Mouse (Mus musculus): Measurements from ENCODE around the gene Abr.

Abr gene

DNA sequence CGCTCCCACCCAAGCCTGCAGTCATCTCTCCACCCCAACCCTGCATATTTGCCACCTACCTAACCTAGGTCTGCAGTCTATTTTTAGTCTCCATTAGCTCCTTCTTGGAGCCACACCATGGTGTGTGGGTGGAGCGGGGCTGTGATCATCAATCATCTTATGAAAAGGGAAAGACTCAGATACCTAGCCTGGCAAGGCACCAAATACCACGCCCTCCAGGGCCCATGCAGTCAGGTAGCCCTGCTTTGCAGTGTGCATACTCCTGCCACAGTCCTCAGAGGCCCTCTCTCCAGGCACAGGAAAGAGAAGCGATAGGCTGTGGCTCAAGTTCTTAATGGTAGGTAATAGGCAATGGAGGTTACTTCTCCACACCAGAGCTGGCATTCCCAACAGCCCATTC lies 128.9 kb downstream of the Abr start:
- DNase-seq (ENCODE audit: low spot score): no peak

- no peak for DNase-seq (ENCODE audit: low spot score)
Observed at GRCm38 (mm10) chr11:76491817-76492216, 130.3 kb downstream of the Abr start.

DNA sequence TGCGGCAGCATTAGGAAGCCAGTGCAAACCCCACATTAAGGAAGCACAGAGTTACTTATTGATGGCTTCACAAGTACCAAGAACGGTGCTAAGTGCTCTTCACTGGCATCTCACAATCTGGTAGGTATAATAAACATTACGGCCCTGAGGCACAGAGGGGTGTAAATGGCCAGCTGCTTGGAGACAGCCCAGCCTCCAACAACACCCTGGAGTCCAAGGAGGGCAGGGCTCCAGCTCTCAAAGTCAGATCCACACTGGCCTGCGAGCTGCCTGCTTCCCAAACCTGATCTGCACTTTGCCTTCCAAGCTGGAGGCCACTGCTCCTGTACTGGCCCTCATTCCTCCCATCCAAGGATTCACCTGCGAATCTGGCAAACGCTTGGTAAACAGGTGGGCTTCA lies 132.7 kb downstream of the Abr start:
- DNase-seq (ENCODE audit: low spot score): no peak

- no peak for DNase-seq (ENCODE audit: low spot score)
Observed at GRCm38 (mm10) chr11:76487024-76487423, 135.1 kb downstream of the Abr start.

DNA sequence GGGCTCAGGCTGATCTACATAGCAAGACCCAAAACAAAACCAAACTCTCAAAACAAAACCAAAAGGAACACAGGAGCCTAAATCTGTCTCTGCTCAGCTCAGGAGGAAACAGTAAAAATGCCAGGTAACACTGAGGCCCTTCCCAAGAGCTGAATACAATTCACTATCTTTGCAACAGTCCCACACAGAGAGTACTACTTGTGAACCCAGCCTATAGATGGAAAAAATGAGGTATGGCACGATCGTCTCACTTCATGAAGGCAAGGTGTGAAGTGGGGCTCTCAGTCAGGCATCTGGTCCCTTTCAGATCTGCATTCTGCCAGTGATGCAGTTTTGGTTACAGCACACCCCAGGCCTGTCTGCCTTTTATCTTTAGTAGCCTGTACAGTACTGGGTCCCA lies 138.1 kb downstream of the Abr start:
- no peak for DNase-seq (ENCODE audit: low spot score)

- no peak for DNase-seq (ENCODE audit: low spot score)
Observed at GRCm38 (mm10) chr11:76483171-76483727, 138.9 kb downstream of the Abr start.

DNA sequence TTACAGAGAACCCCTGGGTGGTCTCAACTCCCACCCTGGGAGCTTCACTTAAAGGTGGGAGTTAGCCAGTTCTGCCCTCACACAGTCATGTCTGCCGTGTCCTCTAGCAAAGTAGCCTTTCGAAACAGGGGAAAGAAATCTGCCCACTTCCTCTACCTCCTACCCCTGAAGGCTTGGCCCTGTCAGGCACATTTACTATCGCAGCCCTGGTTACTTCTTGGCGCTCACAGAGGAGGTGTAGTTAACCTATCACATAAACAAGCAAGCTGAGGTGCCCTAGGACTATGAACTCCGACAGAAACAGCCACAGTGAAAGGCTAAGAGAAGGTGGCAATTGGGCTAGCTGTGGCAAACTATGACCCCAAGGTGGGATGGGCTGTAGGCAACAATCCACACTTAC lies 139.4 kb downstream of the Abr start:
- no peak for DNase-seq (ENCODE audit: low spot score)

DNA sequence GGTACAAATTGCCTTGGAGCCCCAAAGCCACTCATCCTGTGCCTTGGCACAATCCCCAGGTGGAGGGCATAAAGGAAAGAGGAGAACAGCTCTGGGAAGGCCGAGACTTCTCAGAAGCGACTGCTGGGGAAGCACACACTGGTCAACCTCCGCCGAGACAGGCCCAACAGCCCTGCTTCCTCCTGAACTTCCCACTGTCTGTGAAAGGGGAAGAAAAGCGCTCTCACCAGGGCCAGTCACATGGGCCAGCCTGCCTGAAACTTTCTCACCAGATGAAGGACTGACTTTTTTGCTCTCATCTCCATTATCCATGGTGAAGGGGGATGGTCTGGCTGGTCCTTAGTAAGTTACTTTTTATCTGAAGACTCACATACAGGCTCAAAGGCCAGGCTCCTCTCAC lies 139.9 kb downstream of the Abr start:
- DNase-seq (ENCODE audit: low spot score): no peak

DNA sequence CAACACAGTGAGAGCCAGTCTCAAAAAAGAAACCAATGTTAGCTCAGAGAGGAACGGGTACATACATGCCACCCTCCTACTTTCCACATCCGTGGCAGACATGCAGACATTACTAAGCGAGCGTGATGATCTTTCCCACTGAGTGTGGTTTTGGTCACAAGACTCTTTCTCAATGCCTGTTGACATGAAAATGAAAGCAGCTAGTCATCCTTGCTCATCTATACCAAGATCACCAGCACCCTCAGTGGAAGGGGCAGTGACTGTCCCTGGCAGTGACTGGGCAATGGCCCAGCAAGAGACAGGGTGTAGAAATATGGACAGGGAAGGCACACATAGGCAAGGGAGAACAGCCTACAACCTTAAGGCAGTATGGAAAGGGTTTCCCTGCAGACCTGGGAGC lies 142.4 kb downstream of the Abr start:
- no peak for DNase-seq (ENCODE audit: low spot score)

DNA sequence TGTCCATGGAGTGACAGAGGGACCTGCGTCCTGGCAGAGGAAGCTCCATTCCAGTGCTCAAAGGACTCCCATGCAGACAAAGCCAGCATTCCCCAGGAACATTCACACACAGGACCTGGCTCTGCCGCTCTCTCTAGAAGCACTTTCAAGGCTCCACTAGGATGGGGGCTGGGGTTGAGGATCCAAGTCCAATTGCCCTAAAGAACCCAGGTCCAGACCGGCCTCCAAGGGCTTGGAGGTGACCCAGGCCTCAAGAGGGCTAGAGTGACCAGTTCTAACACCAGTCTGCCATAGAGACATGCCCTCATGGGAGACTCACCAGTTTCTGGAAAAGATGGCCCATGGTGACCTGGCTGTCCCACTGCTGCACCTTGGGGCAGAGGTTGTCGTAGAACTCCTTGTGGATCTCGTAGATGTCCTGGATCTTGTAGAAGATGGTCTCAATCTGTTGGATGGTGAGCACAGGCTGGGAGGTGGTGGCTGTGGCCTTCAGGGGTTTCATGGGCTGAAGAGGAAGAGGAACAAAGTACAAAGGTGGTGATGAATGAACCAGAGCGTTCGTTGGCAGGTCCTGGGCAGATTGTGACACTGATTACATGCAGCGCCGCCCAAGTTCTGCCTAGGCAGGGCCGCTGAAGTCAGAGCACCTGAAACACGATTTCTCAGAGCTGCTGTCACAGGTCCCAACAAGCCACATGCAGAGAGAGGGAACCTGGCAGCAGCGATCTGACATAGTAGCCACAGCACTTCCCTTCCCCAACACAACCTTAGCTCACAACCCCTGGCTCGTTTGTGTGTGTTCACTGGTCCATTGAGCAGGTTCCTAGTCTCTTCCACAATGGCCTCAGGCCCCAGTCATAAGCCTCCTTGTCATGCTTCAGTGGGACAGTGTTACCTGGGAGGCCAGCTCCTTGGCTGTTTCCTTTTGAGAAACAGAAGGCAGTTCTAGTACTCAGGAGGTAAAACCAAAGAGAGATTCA lies 143.1 kb downstream of the Abr start:
- no peak for DNase-seq (ENCODE audit: low spot score)

- no peak for DNase-seq (ENCODE audit: low spot score)
Observed at GRCm38 (mm10) chr11:76477095-76477525, 145.0 kb downstream of the Abr start.

GRCm38 (mm10) chr11:76476376-76477094 lies 145.6 kb downstream of the Abr start:
- DNase-seq (ENCODE audit: low spot score): no peak

DNA sequence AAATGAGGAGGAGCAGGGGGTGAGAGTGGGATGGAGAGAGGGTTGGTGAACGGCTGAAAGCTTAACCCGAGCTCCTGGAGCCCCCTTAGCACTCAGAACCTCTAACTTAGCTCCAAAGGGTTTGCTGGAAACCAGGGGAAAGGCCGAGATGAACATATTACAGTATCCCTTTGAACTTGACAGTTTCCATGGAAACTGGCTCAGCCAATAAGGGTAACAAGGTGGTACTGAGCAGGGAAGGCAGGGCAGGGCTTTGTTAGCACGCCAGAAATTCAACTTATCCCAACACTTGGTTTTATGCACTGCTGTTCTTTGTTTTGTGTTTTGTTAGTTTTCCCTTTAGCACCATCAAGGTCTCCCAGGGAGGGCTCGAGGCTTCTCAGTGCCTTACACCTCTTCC lies 149.5 kb downstream of the Abr start:
- DNase-seq (ENCODE audit: low spot score): no peak

GRCm38 (mm10) chr11:76469311-76469998 lies 152.7 kb downstream of the Abr start:
- no peak for DNase-seq (ENCODE audit: low spot score)

- no peak for DNase-seq (ENCODE audit: low spot score)
Observed at GRCm38 (mm10) chr11:76468347-76468746, 153.8 kb downstream of the Abr start.

- no peak for DNase-seq (ENCODE audit: low spot score)
Observed at GRCm38 (mm10) chr11:76467487-76468005, 154.6 kb downstream of the Abr start.

- no peak for DNase-seq (ENCODE audit: low spot score)
Observed at GRCm38 (mm10) chr11:76467073-76467472, 155.0 kb downstream of the Abr start.

GRCm38 (mm10) chr11:76465879-76466278 lies 156.2 kb downstream of the Abr start:
- no peak for DNase-seq (ENCODE audit: low spot score)

DNA sequence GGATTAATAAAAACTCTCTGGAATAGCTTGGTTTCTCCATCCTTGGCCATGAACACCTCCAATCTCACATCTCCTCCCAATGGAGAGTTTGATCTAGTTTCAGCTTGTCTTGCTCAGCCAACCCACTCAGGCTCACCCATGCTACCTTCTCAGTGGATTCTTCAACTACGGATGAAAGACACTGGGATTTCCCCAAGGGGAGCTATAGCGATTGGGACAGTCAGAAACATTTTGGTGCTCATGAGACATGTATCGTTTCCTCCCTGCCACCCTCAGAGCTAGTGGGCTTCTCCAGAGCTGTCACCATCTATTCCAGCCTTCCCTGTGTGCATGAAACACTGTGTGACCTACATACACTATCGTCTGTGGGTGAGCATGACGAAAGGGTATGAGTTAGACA lies 160.4 kb downstream of the Abr start:
- DNase-seq (ENCODE audit: low spot score): no peak

DNA sequence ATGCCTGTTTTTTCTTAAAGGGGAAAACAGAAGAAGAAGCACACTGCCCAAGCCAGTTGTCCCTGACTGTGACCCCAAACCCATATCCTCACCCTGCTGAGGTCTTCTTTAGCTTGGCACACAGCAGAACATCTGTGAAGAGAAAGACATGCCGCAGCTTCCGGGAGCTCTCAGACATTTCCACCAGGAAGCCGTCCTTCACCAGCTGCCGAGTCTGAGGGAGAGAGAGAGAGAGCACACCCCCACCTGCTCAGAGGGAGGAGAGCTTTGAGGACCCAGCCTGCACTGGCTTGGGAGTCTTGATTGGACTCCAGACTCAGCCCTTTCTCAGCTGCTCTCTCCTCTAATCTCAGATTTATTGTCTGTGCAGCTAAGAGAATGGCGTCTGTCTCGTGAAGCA lies 160.9 kb downstream of the Abr start:
- DNase-seq (ENCODE audit: low spot score): no peak

DNA sequence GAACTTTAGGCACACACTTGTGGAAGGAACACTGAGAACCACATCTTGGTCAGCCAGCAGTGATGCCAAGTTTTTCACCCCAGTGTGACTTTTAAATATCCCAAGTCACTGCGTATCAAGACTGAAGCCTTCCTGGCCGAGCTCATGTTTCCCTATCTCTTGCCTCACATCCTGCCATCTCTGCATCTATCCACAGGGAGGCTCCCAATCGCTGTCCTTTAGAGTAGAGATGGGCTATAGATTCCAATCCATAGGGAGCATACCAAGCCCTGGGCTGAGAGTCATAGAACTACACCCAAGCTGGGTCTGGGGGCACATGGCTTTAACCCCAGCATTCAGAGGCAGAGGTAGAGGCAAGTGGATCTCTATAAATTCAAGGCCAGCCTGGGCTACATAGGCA lies 162.6 kb downstream of the Abr start:
- DNase-seq (ENCODE audit: low spot score): no peak

- DNase-seq (ENCODE audit: low spot score): no peak
Observed at GRCm38 (mm10) chr11:76458730-76459129, 163.4 kb downstream of the Abr start.

All from spleen, adult 12 weeks (tissue).